Mouse (Mus musculus): ENCODE results near the gene Oxct2b.

DNA sequence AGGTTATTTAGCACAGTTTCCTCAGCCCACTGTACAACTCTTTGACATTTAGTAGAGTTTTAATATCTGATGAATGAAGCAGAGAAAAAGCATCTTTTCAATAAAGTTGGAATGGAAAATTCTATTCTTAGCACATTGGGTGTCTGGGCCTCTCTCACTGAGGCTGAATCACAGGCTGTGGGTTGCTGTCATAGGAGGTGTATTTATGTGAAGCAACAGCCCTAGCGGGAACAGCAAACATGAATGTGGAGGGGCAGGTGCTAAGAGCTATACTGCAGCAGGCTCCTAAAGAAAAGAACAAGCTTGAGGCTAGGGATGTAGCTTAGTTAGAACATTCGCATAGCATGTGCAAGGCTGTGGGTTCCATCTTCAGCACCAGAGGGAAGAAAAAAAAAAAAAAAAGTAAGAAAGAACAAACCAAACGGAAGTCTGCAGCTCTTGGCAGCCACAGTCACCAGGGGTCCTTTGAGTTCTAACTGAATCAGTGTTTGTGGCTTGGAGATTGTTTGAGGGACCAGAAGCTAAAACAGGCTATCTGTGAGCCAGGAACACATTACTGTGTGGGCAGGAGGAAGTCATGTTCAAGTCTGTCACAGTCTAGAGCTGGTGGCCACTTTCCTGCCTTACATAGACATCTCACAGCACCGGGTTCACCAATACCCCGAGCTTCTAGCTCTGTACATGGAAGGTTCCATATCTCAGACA, 31.5 kb downstream of the Oxct2b start:
- TF ChIP-seq CTCF (IDR thresholded peaks at IDR 0.05; ENCODE audit: low read depth) (no peak), EP300 (IDR thresholded peaks at IDR 0.05; ENCODE audit: low read depth) (no peak)

Measured in heart, postnatal 0 days (tissue).